Mouse (Mus musculus) intestine, postnatal 0 days (tissue): Measurements from ENCODE around the gene Snai3. TPM values are rescaled to one million over a fixed set of nuclear protein-coding genes. Genes with fewer than 3 reads are reported as not detected.

ENCODE experiments used
- ATAC-seq: fragments of 200-750 bp; cut with Nextera tagmentation; 2 replicates; pipeline ENCODE4 v1.8.0; 2017; ENCODE audit warnings: mild to moderate bottlenecking, moderate TSS enrichment, moderate library complexity
- H3K27ac ChIP-seq: fragments of 300-500 bp; sonication (generic); 2 replicates; pipeline ENCODE4 v1.5.1; 2014; ENCODE audit warnings: mild to moderate bottlenecking, low read depth, low read length, moderate library complexity
- H3K27me3 ChIP-seq: fragments of 300-500 bp; sonication (generic); replicated peaks from 2 replicates; pipeline ENCODE4 v1.6.1; 2014; ENCODE audit warnings: low read length, mixed read lengths; ENCODE audit not compliant: control insufficient read depth, insufficient read depth
- H3K36me3 ChIP-seq: fragments of 300-500 bp; sonication (generic); 2 replicates; pipeline ENCODE4 v1.6.1; 2014; ENCODE audit warnings: mild to moderate bottlenecking, moderate library complexity; ENCODE audit not compliant: control insufficient read depth, insufficient read depth
- H3K4me1 ChIP-seq: fragments of 300-500 bp; sonication (generic); replicated peaks from 2 replicates; pipeline ENCODE4 v1.6.1; 2014; ENCODE audit warnings: antibody characterized with exemption, low read length, mixed read lengths; ENCODE audit not compliant: control insufficient read depth, insufficient read depth
- H3K4me2 ChIP-seq: fragments of 300-500 bp; sonication (generic); replicated peaks from 2 replicates; pipeline ENCODE4 v1.6.1; 2014; ENCODE audit warnings: low read depth, mild to moderate bottlenecking, moderate library complexity
- H3K4me3 ChIP-seq: fragments of 300-500 bp; sonication (generic); 2 replicates; pipeline ENCODE4 v1.5.1; 2014; ENCODE audit warnings: low read depth, low read length
- H3K9ac ChIP-seq: fragments of 300-500 bp; sonication (generic); 2 replicates; pipeline ENCODE4 v1.6.1; 2014; ENCODE audit warnings: mild to moderate bottlenecking, low read depth, low read length
- H3K9me3 ChIP-seq: fragments of 300-500 bp; sonication (generic); 2 replicates; pipeline ENCODE4 v1.6.1; 2016; ENCODE audit warnings: mixed run types; ENCODE audit not compliant: control insufficient read depth
- CTCF ChIP-seq: sonication (generic); IDR thresholded peaks from 2 replicates; pipeline ENCODE4 v1.5.1; 2016; ENCODE audit warnings: low read depth, mild to moderate bottlenecking, control low read depth, antibody characterized with exemption, moderate library complexity
- WGBS: fragments of 180-500 bp; shearing (Covaris S2); extraction: QIAGEN DNeasy Blood & Tissue Kit; methylation state at CpG from one replicate; pipeline ENCODE4 v1.1.7; 2014; 5-methylcytosine and 5-hydroxymethylcytosine counted together
- polyA plus RNA-seq: library from polyadenylated mRNA; unstranded; fragments of >200 nt; fragmentation: Nextera tagmentation; extraction: Ambion mirVana; gene quantifications from 2 replicates; pipeline ENCODE4 v1.2.1, GENCODE M21; 2015

Gene Snai3
- polyA plus RNA-seq, 1 experiment from 2014 or later: 0.46 TPM

GRCm38 (mm10) chr8:122428163-122428562, 32.4 kb downstream of the Snai3 start:
- ATAC-seq: no peak
- Histone ChIP-seq H3K27ac (no peak overlapping the region), H3K4me3 (no peak overlapping the region), H3K4me2 (no peak overlapping the region), H3K9me3 (no peaks in the 10 kb centered on the region), H3K27me3 (no peaks in the 10 kb centered on the region), H3K4me1 (peaks cover 5% of the 10 kb centered on the region; the same call in 1 of the 2 replicates), H3K9ac (no peak overlapping the region), H3K36me3 (peaks cover 22% of the 10 kb centered on the region; the same call in 1 of the 2 replicates)
- WGBS: 77% methylated on average over 9 of the region's 9 CpGs
- TF ChIP-seq CTCF: no peak

- no peaks in the 10 kb centered on the region for H3K27me3 ChIP-seq
- H3K4me2 ChIP-seq: no peak overlapping the region
- no peak for ATAC-seq
- H3K4me3 ChIP-seq: no peak overlapping the region
- no peak for TF ChIP-seq CTCF
- peaks cover 22% of the 10 kb centered on the region; the same call in 1 of the 2 replicates for H3K36me3 ChIP-seq
- H3K9me3 ChIP-seq: no peaks in the 10 kb centered on the region
- H3K9ac ChIP-seq: no peak overlapping the region
- WGBS: 95% methylated on average over 7 of the region's 7 CpGs
- H3K27ac ChIP-seq: no peak overlapping the region
- peaks cover 5% of the 10 kb centered on the region; the same call in 1 of the 2 replicates for H3K4me1 ChIP-seq
Measured at GRCm38 (mm10) chr8:122427607-122428006, 32.9 kb downstream of the Snai3 start.

GRCm38 (mm10) chr8:122426145-122426544, 34.4 kb downstream of the Snai3 start:
- Histone ChIP-seq H3K9ac (no peak overlapping the region), H3K9me3 (no peaks in the 10 kb centered on the region), H3K27me3 (no peaks in the 10 kb centered on the region), H3K27ac (no peak overlapping the region), H3K36me3 (peaks cover 22% of the 10 kb centered on the region; the same call in 1 of the 2 replicates), H3K4me3 (no peak overlapping the region), H3K4me2 (no peak overlapping the region), H3K4me1 (peaks cover 7% of the 10 kb centered on the region; the same call in 1 of the 2 replicates)
- 82% methylated on average over 9 of the region's 9 CpGs for WGBS
- ATAC-seq: no peak
- TF ChIP-seq CTCF: no peak

GRCm38 (mm10) chr8:122423659-122424058, 36.9 kb downstream of the Snai3 start:
- no peak for ATAC-seq
- WGBS: 46% methylated on average over 5 of the region's 5 CpGs

GRCm38 (mm10) chr8:122423217-122423616, 37.3 kb downstream of the Snai3 start:
- Histone ChIP-seq H3K4me3 (no peak overlapping the region), H3K27ac (no peak overlapping the region), H3K36me3 (peaks cover 26% of the 10 kb centered on the region; the same call in 1 of the 2 replicates), H3K9me3 (no peaks in the 10 kb centered on the region), H3K27me3 (no peaks in the 10 kb centered on the region), H3K9ac (no peak overlapping the region), H3K4me1 (peaks cover 7% of the 10 kb centered on the region; the same call in 1 of the 2 replicates), H3K4me2 (no peak overlapping the region)
- no peak for TF ChIP-seq CTCF
- no peak for ATAC-seq
- WGBS: 92% methylated on average over 24 of the region's 24 CpGs

More at GRCm38 (mm10) chr8:122423659-122424058, 36.9 kb downstream of the Snai3 start:
- H3K4me2 ChIP-seq: no peak overlapping the region
- H3K27ac ChIP-seq: no peak overlapping the region
- no peak overlapping the region for H3K4me3 ChIP-seq
- peaks cover 22% of the 10 kb centered on the region; the same call in 1 of the 2 replicates for H3K36me3 ChIP-seq
- no peaks in the 10 kb centered on the region for H3K27me3 ChIP-seq
- H3K9ac ChIP-seq: no peak overlapping the region
- H3K4me1 ChIP-seq: peaks cover 7% of the 10 kb centered on the region; the same call in 1 of the 2 replicates
- no peak for TF ChIP-seq CTCF
- no peaks in the 10 kb centered on the region for H3K9me3 ChIP-seq

- Histone ChIP-seq H3K9ac (no peak within 1 kb of the TSS), H3K9me3 (no peaks in the 10 kb centered on the region), H3K27me3 (no peaks in the 10 kb centered on the region), H3K36me3 (peaks cover 40% of the 10 kb centered on the region; the same call in 1 of the 2 replicates), H3K4me3 (no peak within 1 kb of the TSS), H3K27ac (peak within 1 kb of the TSS; percentile 17; the same call in 1 of the 2 replicates), H3K4me2 (no peak within 1 kb of the TSS), H3K4me1 (peaks cover 7% of the 10 kb centered on the region; the same call in 1 of the 2 replicates)
- ATAC-seq: peak; percentile 92
- TF ChIP-seq CTCF: no peak
- WGBS: 36% methylated on average over 14 of the region's 14 CpGs
Measured at GRCm38 (mm10) chr8:122421376-122422070, 39.0 kb downstream of the Snai3 start, which contains the start of gene Il17c. Gene Il17c, plus strand, starts transcription at chr8:122422020.
